Mouse (Mus musculus) A20 (cell line): ENCODE data around the gene Gm33543.

Experiments
- DNase-seq: peaks from one replicate; pipeline ENCODE4 v3.0.0-alpha.2; 2011; ENCODE audit warnings: low read depth, low spot score

Gene Gm33543

GRCm38 (mm10) chr10:95778622-95779021 is 64.1 kb downstream of the Gm33543 start:
- no peak for DNase-seq

- DNase-seq: no peak
Observed at GRCm38 (mm10) chr10:95777701-95778320, 64.9 kb downstream of the Gm33543 start.

GRCm38 (mm10) chr10:95777071-95777470 is 65.7 kb downstream of the Gm33543 start:
- no peak for DNase-seq

GRCm38 (mm10) chr10:95774856-95775255 is 67.9 kb downstream of the Gm33543 start:
- no peak for DNase-seq

GRCm38 (mm10) chr10:95774001-95774628 is 68.6 kb downstream of the Gm33543 start:
- DNase-seq: no peak
